Mouse (Mus musculus): Measurements from ENCODE around the gene Ctc1.
A peak's percentile ranks its signal among the peaks of the same experiment; 100 is the strongest.
"Not testable (repeated sequence)": the region's sequence is repeated elsewhere in the genome, so short reads cannot be mapped to it uniquely, and the experiment has no call there.

Ctc1 gene

GRCm38 (mm10) chr11:69015644-69016441 is at the start of gene Ctc1:
Gene Ctc1 (plus strand): TSS chr11:69015911.
- peak; percentile 83 to 88 for DNase-seq

DNA sequence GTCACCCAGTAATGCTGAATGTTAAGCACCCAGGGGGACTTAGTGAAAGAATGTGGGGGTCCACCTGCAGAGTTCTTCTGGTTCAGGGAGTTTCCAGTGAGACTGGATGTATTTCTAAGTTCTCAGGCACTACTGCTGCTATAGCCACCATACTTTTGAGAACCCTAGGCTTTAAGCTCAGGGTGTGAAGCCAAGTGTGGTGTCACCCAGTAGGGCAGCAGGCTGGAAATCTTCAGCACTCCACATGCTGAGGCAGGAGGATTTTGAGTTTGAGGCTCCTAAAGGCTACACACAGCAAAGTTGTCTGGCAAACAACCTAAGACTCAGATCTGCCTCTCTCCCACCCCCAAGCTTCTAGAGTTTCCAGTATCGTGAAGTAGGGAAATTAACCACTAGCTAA is 49.2 kb upstream of the Ctc1 start:
- no peak for DNase-seq

DNA sequence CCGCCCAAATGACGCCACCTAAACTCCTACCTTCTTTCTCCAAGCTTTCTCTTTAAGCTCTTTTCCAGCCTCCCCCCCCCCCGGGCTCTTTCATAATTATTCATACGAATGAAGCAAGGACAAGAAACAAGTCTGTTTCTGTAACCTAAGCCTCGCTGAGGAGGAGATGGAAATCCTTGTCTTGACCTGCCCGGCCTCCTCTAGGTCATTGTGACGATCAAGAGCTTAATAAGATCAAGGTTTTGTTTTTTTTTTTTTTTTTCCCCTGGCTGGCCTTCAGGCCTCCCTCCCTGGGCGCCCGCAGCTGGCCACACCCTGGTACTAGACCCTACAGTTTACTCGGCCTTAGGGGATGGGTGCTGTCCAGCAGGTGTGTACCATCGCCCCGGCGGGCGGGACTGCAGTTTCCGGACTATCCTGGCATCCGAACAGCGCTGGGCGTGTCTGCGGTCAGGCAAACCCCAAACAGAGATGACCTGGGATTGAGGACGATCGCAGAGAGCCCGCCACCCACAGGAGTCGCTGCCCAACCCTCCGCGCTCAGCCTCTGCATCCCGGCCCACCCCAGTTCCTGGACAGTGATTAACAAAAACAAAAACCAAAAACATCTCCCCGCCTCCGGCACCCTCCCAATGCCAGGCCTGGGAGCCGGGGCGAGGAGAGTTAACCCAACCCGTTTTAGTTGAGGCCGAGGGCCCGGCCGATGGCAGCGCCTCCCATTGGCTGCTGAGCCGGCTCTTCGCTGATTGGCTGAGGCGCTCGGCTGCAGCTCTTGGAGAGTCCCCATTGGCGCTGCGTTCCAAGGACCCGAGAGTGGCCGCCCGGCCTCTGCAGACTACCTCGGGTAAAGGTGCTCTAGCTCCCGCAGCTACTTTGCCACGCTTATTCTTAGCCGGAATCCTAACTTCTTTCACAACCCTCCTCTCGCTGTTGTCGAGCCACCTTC is 48.1 kb upstream of the Ctc1 start, which contains the start of gene Slc25a35:
Slc25a35 (plus strand) TSS at position 795 of the 946 bp plus-strand sequence.
- DNase-seq: peak; percentile 86 to 87

- DNase-seq: no peak
Observed at GRCm38 (mm10) chr11:68968752-68969151, 47.0 kb upstream of the Ctc1 start.

- no peak for DNase-seq
Observed at GRCm38 (mm10) chr11:68970232-68970631, 45.5 kb upstream of the Ctc1 start.

GRCm38 (mm10) chr11:68973250-68974058 is 42.3 kb upstream of the Ctc1 start:
- DNase-seq: peak; percentile 51 to 63

DNA sequence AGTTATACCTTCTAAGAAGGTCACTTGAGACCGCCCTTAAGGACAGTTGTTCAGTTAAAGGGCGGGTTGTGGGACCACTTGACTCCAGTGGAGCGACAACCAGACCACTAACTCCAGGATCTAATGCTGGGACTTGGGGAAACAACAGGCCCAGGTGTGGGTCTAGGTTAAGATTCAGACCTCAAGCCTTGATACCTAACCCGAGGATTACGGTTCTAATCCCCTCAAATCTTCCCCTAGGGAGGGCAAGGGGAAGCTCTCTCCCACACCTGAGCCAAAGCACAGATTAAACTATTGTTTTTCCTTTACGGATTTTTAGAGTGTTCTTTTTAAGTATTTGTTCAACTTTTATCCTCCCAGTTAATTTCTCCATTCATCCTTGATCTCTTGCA is 41.7 kb upstream of the Ctc1 start:
- DNase-seq: no peak

GRCm38 (mm10) chr11:68975085-68975484 is 40.6 kb upstream of the Ctc1 start, which contains the start of gene Rangrf:
Gene Rangrf (minus strand): TSS chr11:68975185.
- DNase-seq: no peak

DNA sequence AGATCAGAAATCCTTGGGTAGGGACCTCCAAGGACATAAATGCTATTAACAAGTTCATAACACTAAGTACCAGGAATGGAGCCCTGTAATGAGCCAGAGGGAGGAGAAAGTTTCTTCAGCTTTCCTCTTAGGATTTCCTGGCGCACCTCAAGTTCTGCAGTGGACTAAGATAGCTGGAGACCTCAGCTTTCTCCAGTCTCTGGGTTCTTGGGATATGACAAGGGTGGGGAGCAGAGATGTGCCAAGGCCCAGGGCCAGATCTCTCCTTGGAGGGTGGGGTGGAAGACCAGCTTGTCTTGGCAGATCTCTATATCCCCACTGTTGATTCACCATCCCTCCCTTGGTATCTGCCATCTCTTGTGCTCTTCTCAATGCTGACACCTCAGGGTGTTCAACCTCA is 40.1 kb upstream of the Ctc1 start:
- DNase-seq: no peak

DNA sequence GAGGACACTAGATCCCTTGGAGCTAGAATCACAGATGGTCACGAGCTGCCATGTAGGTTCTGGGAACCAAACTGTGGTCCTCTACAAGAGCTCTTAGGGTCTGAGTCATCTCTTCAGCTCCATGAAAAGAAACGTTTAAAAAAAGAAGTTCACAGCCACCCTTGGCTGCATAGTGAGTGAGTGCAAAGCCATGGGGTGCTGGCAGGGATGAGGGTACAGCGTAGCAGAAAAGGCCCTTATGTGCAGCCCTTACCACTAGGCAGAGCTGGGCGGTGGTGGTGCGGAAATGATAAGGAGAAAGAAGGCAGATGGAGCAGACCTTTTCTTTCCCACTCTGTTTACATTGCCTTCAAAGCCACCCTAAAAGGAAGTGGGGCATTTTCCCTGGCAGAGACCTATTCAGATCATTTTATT is 36.4 kb upstream of the Ctc1 start:
- DNase-seq: no peak

- DNase-seq: no peak
Observed at GRCm38 (mm10) chr11:68980919-68981318, 34.8 kb upstream of the Ctc1 start.

DNA sequence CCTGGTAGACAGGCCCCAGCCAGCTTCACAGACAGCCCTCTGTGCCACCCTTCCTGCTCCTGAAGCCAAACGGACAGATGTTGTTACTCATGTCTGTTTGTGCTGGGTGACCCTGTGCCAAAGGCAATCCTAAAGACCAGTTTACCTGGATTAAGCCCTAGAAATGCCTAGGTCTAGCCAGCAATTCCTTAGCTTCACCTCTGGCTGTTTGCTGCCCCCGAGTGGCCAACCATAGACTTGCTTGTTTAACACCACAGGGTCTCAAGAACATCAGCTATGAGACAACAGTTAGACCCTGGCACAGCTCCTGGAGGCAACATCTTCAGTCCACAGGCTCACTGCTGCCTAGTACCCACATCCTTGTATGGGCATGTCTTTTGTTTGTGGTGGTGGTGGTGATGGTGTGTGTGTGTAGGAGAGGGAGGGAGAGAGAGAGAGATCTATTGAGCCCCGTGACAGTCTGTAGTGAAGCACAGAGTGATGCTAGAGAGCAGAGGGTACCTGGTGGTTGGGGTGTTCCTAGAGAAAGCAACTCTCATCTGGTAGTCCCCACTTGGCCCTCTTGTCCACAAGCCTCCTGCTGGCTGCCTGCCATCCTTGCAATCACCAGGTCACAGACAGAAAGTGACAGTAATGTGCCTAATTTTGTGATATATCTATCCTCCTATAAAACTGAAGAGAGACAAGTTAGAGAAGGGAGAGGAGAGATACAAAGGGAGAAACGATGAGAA is 32.9 kb upstream of the Ctc1 start:
- peak; percentile 43 to 56 for DNase-seq

GRCm38 (mm10) chr11:68987365-68987882 is 28.3 kb upstream of the Ctc1 start:
- no peak for DNase-seq

DNA sequence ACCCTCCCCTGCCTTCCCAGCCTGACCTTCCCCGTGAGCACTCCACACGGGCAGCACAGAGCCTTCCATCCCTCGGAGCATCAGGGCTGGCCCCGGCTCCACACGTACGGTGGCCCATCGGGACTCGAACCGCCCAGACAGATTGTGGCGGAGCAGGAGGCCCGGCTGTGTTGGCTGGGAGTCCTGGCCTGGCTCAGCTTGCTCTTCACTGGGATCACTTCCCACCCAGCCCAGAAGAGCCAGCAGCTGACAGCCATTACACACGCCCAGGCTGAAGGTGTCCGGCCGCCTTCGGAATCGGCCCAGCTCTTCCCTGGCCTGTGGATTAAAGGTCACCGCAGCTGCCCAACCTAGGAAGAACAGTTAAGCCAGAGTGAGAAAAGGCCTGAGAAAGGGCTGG is 27.4 kb upstream of the Ctc1 start:
- no peak for DNase-seq

GRCm38 (mm10) chr11:68993122-68993521 is 22.6 kb upstream of the Ctc1 start:
- DNase-seq: no peak

- no peak for DNase-seq
Observed at GRCm38 (mm10) chr11:68994377-68994776, 21.3 kb upstream of the Ctc1 start.

DNA sequence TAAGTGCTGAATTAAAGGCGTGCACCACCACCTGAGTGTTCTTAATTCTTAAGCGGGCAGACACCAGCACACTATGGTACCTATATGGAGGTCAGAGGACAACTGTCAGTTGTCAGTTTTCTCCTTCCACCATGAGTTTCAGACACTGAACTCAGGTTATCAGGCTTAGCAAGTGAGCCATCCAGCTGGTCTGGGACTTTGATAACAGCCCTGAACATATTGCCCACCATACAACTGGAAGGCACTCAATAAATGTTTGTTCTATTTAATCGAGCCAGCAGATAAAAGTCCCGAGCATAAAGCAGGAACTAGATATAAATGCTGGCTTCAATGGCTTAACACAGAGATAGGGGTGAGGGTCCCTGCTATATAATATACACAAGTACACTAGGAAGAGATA is 18.6 kb upstream of the Ctc1 start:
- no peak for DNase-seq

DNA sequence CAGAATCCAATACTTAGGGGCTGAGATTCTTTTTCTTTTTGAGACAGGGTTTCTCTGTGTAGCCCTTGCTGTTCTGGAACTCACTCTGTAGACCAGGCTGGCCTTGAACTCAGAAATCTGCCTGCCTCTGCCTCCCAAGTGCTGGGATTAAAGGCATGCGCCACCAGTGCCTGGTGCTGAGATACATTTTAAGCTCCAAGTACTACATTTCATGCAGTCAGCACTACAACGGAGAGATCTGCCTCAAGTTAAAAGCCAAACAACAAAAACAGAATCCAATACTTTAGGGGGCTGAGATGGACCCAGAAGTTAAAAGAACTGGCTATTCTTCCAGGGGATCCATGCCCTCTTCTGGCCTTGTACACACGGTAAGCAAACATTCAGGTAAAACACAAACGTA is 12.9 kb upstream of the Ctc1 start:
- not testable (repeated sequence) for DNase-seq

DNA sequence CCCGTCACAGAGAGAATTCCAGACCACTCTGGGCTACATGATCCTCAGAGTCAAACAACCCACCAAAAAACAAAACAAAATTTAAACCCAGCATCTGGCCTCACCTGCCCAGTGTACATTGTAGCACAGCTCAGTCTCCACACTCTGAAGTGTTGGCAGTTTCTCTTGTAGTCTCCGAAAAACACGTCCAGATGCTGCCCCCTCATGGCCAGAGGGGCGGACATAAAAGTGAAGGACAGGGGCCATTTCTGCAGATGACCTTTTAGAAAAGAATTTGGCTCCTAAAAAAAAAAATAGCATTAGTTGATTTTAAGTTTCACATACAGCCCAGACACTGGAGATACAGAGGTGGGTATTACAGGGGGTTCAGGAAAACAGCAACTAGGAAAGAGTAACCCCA is 12.1 kb upstream of the Ctc1 start:
- DNase-seq: no peak

- DNase-seq: no peak
Observed at GRCm38 (mm10) chr11:69005193-69005592, 10.5 kb upstream of the Ctc1 start.

- DNase-seq: not testable (repeated sequence)
Observed at GRCm38 (mm10) chr11:69006575-69006974, 9.1 kb upstream of the Ctc1 start.

Measured in thymus, adult 18-20 months (tissue).